Mouse (Mus musculus) Patski (cell line): ENCODE measurements around the gene Fth1. TPM values are rescaled to one million over a fixed set of nuclear protein-coding genes. Genes with fewer than 3 reads are reported as not detected.

Source experiments
- ATAC-seq: fragments of 100-300 bp; one replicate; pipeline ENCODE4 v1.8.0; 2021
- CTCF ChIA-PET: fragments of 350-600 bp; sonication (Branson Sonifier 250); formaldehyde crosslinking; loops from one replicate; lab custom pipeline; 2022; ENCODE audit warnings: inconsistent platforms; lab: Charles Lee
- POLR2A ChIA-PET: fragments of 350-600 bp; sonication (Branson Sonifier 250); formaldehyde crosslinking; loops from one replicate; lab custom pipeline; 2022; ENCODE audit warnings: antibody characterized with exemption, inconsistent platforms; lab: Charles Lee
- DNase-seq: peaks from one replicate; pipeline ENCODE4 v3.0.0-alpha.2; 2011; ENCODE audit warnings: low read depth, low spot score
- H3K27me3 ChIP-seq: fragments of 371-371 bp; one replicate; pipeline ENCODE4 v1.5.1; 2021
- CTCF ChIP-seq: fragments of 100-300 bp; IDR thresholded peaks from one replicate; pipeline ENCODE4 v1.5.1; 2021
- in situ Hi-C: fragments of 300-500 bp; cut with MboI; formaldehyde crosslinking; loops from 3 replicates; pipeline ENCODE4 v1.11.1; 2018; ENCODE audit warnings: low pct_unique_long_range_greater_than_20kb, mixed read lengths
- polyA plus RNA-seq: library from polyadenylated mRNA; unstranded; gene quantifications from one replicate; pipeline ENCODE4 v1.2.3, GENCODE M21; 2021

Gene Fth1
- polyA plus RNA-seq, 1 experiment from 2014 or later = 2,141 TPM

GRCm38 (mm10) chr19:9979156-9979555 lies 1.2 kb upstream of the Fth1 start:
- ChIA-PET POLR2A (interaction anchor here (0.6 kb wide), 1 partner anchor 121 kb away, joined by 5 read pairs; no protein-coding TSS in a partner anchor), CTCF (interaction anchor here (0.7 to 4.3 kb wide), 9 partner anchors 10 to 67 kb away, joined by 3 to 17 read pairs (median 4); no protein-coding TSS in a partner anchor)
- TF ChIP-seq CTCF = no peak
- in situ Hi-C loops = no loop called here
- no peak for ATAC-seq
- DNase-seq = no peak
- H3K27me3 ChIP-seq = no peaks in the 10 kb centered on the region

DNA sequence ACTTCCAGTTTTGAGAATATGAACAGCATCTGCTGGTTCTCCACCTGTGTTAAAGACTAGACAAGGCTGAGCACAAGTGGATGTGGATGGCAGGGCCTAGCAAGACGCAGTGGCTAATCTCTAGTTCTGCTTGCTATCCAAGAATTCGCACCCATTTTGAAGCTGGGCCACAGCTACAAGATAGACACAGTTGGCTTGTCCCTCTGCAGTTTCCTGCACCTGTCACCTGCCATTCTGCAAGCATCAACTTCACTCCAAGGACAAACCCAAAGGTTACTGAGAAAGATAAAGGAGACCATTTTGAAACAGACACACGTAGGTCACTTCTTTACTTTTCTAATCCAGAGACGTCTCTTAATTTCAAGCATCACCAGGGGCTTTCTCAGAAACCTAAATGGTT lies 1.2 kb downstream of the Fth1 start:
- no peaks in the 10 kb centered on the region for H3K27me3 ChIP-seq
- ChIA-PET CTCF (interaction anchor here (0.7 to 4.7 kb wide), 5 partner anchors 9 to 70 kb away, joined by 3 to 19 read pairs (median 4); no protein-coding TSS in a partner anchor), POLR2A (interaction anchor here (1.0 to 1.3 kb wide), 3 partner anchors 11 to 64 kb away, joined by 3 to 8 read pairs (median 3); no protein-coding TSS in a partner anchor)
- no peak for TF ChIP-seq CTCF
- in situ Hi-C loops = no loop called here
- ATAC-seq = no peak
- DNase-seq = no peak

DNA sequence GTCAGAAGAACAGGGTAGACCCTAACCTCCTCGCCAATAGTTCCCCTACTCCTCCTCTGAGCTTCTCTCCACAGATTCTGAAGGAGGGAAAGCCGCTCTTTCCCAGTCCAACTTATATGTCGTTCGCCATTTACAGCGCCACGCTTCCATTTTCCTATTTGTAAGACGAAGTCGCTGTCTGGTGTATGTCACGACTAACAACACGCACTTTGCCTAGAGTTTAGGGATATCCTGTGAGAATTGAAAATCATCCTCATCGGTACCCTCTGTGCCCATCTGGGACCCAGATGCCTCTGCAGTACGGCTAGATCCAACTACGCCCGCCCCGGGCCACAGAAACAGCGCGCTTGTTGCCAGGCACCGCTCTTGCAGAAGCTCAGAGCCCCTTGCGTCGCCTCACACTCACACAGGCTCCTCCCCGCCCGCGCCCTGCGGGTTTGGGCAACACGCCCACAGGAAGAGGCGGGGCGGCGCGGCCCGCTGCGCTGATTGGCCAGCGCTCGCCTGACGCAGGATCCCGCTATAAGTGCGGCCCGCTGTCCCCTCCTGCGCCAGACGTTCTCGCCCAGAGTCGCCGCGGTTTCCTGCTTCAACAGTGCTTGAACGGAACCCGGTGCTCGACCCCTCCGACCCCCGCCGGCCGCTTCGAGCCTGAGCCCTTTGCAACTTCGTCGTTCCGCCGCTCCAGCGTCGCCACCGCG lies 1.9 kb downstream of the Fth1 start:
- ATAC-seq = peak; percentile 91

GRCm38 (mm10) chr19:9982852-9983542 lies 2.6 kb downstream of the Fth1 start:
- in situ Hi-C loops = no loop called here
- ChIA-PET CTCF (interaction anchor here (0.9 to 4.7 kb wide), 6 partner anchors 10 to 71 kb away, joined by 3 to 19 read pairs (median 4); no protein-coding TSS in a partner anchor), POLR2A (interaction anchor here (1.0 to 1.3 kb wide), 5 partner anchors 29 to 65 kb away, joined by 3 to 4 read pairs (median 3); no protein-coding TSS in a partner anchor)
- no peak for TF ChIP-seq CTCF
- ATAC-seq (peak; percentile 9), DNase-seq (no peak)
- no peaks in the 10 kb centered on the region for H3K27me3 ChIP-seq

More for the DNA sequence above, 1.9 kb downstream of the Fth1 start:
- no peaks in the 10 kb centered on the region for H3K27me3 ChIP-seq
- in situ Hi-C loops = no loop called here
- TF ChIP-seq CTCF = no peak
- CTCF ChIA-PET = interaction anchor here (0.9 to 4.7 kb wide), 4 partner anchors 39 to 70 kb away, joined by 3 to 19 read pairs (median 10); no protein-coding TSS in a partner anchor
- peak; percentile 76 for DNase-seq
- POLR2A ChIA-PET = interaction anchor here (1.0 to 1.3 kb wide), 4 partner anchors 11 to 64 kb away, joined by 3 to 8 read pairs (median 3); no protein-coding TSS in a partner anchor

GRCm38 (mm10) chr19:9984111-9985055 lies 4.0 kb downstream of the Fth1 start:
- DNase-seq (no peak), ATAC-seq (no peak)
- no peak for TF ChIP-seq CTCF
- H3K27me3 ChIP-seq = no peaks in the 10 kb centered on the region
- in situ Hi-C loops = no loop called here
- ChIA-PET CTCF (interaction anchor here (1.2 to 8.2 kb wide), 7 partner anchors 9 to 72 kb away, joined by 3 to 76 read pairs (median 4); no protein-coding TSS in a partner anchor), POLR2A (interaction anchor here (0.6 to 1.7 kb wide), 9 partner anchors 30 to 434 kb away, joined by 3 to 4 read pairs (median 3); no protein-coding TSS in a partner anchor)

DNA sequence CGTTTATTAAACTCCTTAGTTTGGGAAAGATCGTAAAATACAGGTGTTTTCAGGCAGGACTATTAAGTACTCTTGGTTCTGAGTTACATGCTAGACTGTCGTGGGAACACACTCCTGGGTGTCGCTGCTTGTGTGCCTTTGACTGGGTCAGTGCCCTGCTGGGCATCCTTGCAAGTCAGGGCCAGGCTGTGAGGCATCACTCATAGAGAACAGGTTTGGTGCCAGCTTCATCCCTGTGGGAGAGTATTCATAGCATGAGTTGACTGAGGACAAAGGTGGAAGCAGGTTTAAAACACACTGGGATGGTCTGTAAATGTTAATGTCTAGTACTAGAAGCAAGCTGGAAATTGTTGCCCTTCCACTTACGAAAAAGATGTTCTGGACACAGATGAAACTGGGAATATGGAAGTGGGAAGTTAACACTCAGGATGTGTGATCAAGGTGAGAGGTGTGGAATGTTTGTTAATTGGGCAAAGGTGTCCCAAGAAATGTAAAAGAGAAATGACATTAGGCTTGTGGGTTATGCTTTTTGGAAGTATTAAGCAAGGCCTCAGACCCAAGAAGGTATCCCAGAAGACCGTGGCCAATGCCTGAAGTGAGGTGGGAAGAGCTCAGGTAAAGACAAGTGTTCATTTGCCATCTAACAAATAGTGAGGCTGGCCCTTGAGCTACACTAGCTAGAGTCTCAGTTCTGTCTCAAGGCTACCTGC lies 4.9 kb downstream of the Fth1 start:
- H3K27me3 ChIP-seq = no peaks in the 10 kb centered on the region
- DNase-seq (no peak), ATAC-seq (no peak)
- ChIA-PET POLR2A (interaction anchor here (0.8 to 1.7 kb wide), 4 partner anchors 49 to 65 kb away, joined by 3 to 4 read pairs (median 4); no protein-coding TSS in a partner anchor), CTCF (interaction anchor here (0.9 to 8.2 kb wide), 5 partner anchors 30 to 72 kb away, joined by 3 to 76 read pairs (median 4); no protein-coding TSS in a partner anchor)
- no peak for TF ChIP-seq CTCF
- in situ Hi-C loops = no loop called here

- TF ChIP-seq CTCF = no peak
- ATAC-seq (no peak), DNase-seq (no peak)
- H3K27me3 ChIP-seq = no peaks in the 10 kb centered on the region
- ChIA-PET POLR2A (interaction anchor here (0.8 to 0.9 kb wide), 2 partner anchors 64 to 65 kb away, joined by 3 to 4 read pairs; no protein-coding TSS in a partner anchor), CTCF (interaction anchor here (0.9 to 8.2 kb wide), 3 partner anchors 30 to 72 kb away, joined by 3 to 76 read pairs (median 3); no protein-coding TSS in a partner anchor)
- in situ Hi-C loops = no loop called here
Observed at GRCm38 (mm10) chr19:9985900-9986421, 5.6 kb downstream of the Fth1 start.

DNA sequence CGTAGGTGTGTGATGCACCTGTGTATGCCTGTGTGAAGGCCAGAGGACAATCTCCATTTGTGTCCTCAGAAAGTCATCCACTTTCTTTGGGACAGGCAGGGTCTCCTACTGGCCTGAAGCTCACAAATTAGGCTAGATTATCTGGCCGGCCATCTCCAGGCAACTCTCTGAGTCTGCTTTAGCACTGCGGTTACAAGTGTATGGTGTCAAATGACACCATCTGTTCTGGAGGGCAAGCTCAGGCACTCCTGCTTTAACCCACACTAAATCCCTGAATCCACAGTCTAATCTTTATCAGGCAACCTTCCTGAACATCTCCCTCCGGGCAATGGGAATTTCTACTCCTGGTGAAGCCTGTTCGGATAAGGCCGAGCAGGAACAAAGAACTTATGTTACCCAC lies 6.8 kb downstream of the Fth1 start:
- no peaks in the 10 kb centered on the region for H3K27me3 ChIP-seq
- ChIA-PET CTCF (interaction anchor here (8.2 to 8.7 kb wide), 2 partner anchors 65 to 74 kb away, joined by 76 to 125 read pairs; no protein-coding TSS in a partner anchor), POLR2A (interaction anchor here (0.6 kb wide), 1 partner anchor 78 kb away, joined by 4 read pairs; no protein-coding TSS in a partner anchor)
- TF ChIP-seq CTCF = no peak
- no peak for ATAC-seq
- in situ Hi-C loops = no loop called here
- no peak for DNase-seq
